Mouse (Mus musculus) erythroblast, adult 5-6 weeks (primary cell): ENCODE measurements around the gene Tubgcp6. TPM values are rescaled to one million over a fixed set of nuclear protein-coding genes. Genes with fewer than 3 reads are reported as not detected.
A peak's percentile ranks its signal among the peaks of the same experiment; 100 is the strongest.

Experiments
- ATAC-seq: replicated peaks from 2 replicates; pipeline ENCODE4 v1.8.0; 2016; ENCODE audit warnings: moderate number of reproducible peaks, mild to moderate bottlenecking, moderate TSS enrichment, inconsistent platforms; ENCODE audit not compliant: poor library complexity, low FRiP score, severe bottlenecking
- total RNA-seq, 2 experiments: library from RNA; stranded (forward) in 1 of 2; stranded (reverse) in 1 of 2; fragments of 150-400 nt in 1 of 2; fragments of 200-764, 138-1000 nt in 1 of 2; gene quantifications; 2 replicates each; pipeline versions ENCODE4 v1.2.3 to v1.2.4; 2015 to 2017; ENCODE audit warnings: low replicate concordance in 2 of 2

Gene Tubgcp6
- total RNA-seq, 2 experiments from 2014 or later: 13.8 to 21.2 TPM

GRCm38 (mm10) chr15:89144965-89145364 is 22.1 kb upstream of the Tubgcp6 start:
- ATAC-seq: no peak

- no peak for ATAC-seq
Measured at GRCm38 (mm10) chr15:89143134-89143533, 20.2 kb upstream of the Tubgcp6 start.

- ATAC-seq: no peak
Measured at GRCm38 (mm10) chr15:89141905-89142304, 19.0 kb upstream of the Tubgcp6 start.

- no peak for ATAC-seq
Measured at GRCm38 (mm10) chr15:89141443-89141842, 18.5 kb upstream of the Tubgcp6 start.

GRCm38 (mm10) chr15:89140659-89141252 is 17.8 kb upstream of the Tubgcp6 start, which contains the start of gene Mapk12:
TSS of gene Mapk12 (minus strand) at chr15:89140703.
- ATAC-seq: no peak

- no peak for ATAC-seq
Measured at GRCm38 (mm10) chr15:89140048-89140658, 17.2 kb upstream of the Tubgcp6 start.

GRCm38 (mm10) chr15:89138531-89138930 is 15.6 kb upstream of the Tubgcp6 start:
- no peak for ATAC-seq

- no peak for ATAC-seq
Measured at GRCm38 (mm10) chr15:89138046-89138405, 15.1 kb upstream of the Tubgcp6 start.

GRCm38 (mm10) chr15:89137378-89138045 is 14.6 kb upstream of the Tubgcp6 start:
- ATAC-seq: no peak

- ATAC-seq: no peak
Measured at GRCm38 (mm10) chr15:89136461-89137155, 13.7 kb upstream of the Tubgcp6 start.

GRCm38 (mm10) chr15:89131316-89131715 is 8.4 kb upstream of the Tubgcp6 start:
- ATAC-seq: no peak

GRCm38 (mm10) chr15:89130245-89130644 is 7.3 kb upstream of the Tubgcp6 start:
- no peak for ATAC-seq

GRCm38 (mm10) chr15:89128382-89129350 is 5.8 kb upstream of the Tubgcp6 start, which contains the start of gene Hdac10:
TSS of gene Hdac10 (minus strand) at chr15:89128700.
- ATAC-seq: peak; percentile 90

GRCm38 (mm10) chr15:89127364-89127940 is 4.5 kb upstream of the Tubgcp6 start:
- no peak for ATAC-seq

- ATAC-seq: no peak
Measured at GRCm38 (mm10) chr15:89126622-89127021, 3.7 kb upstream of the Tubgcp6 start.

- ATAC-seq: no peak
Measured at GRCm38 (mm10) chr15:89125351-89125750, 2.4 kb upstream of the Tubgcp6 start.

GRCm38 (mm10) chr15:89124312-89124711 is 1.4 kb upstream of the Tubgcp6 start:
- ATAC-seq: no peak

- ATAC-seq: no peak
Measured at GRCm38 (mm10) chr15:89123595-89123994, 683 bp upstream of the Tubgcp6 start.

GRCm38 (mm10) chr15:89118007-89118406 is 4.9 kb downstream of the Tubgcp6 start:
- ATAC-seq: no peak
